Mouse (Mus musculus): ENCODE results near the gene Gap43. TPM values are rescaled to one million over a fixed set of nuclear protein-coding genes. Genes with fewer than 3 reads are reported as not detected.

Gene Gap43
- not detected for total RNA-seq (2023)

GRCm38 (mm10) chr16:42340021-42340768, at the start of gene Gap43:
Gene Gap43 (minus strand): TSS chr16:42340651.

